Mouse (Mus musculus) intestine, embryonic 15.5 days (tissue): ENCODE data around the gene Ipo11. TPM values are rescaled to one million over a fixed set of nuclear protein-coding genes. Genes with fewer than 3 reads are reported as not detected.
A peak's percentile ranks its signal among the peaks of the same experiment; 100 is the strongest.

Experiments used
- ATAC-seq: fragments of 200-750 bp; cut with Nextera tagmentation; 2 replicates; pipeline ENCODE4 v1.8.0; 2017; ENCODE audit warnings: moderate TSS enrichment, moderate library complexity
- H3K27ac ChIP-seq: fragments of 300-500 bp; sonication (generic); 2 replicates; pipeline ENCODE4 v1.5.1; 2015; ENCODE audit warnings: mild to moderate bottlenecking, inconsistent platforms
- H3K27me3 ChIP-seq: fragments of 300-500 bp; sonication (generic); replicated peaks from 2 replicates; pipeline ENCODE4 v1.6.1; 2015; ENCODE audit warnings: inconsistent platforms
- H3K36me3 ChIP-seq: fragments of 300-500 bp; sonication (generic); 2 replicates; pipeline ENCODE4 v1.6.1; 2015; ENCODE audit warnings: inconsistent platforms
- H3K4me1 ChIP-seq: fragments of 300-500 bp; sonication (generic); replicated peaks from 2 replicates; pipeline ENCODE4 v1.6.1; 2015; ENCODE audit warnings: inconsistent platforms
- H3K4me2 ChIP-seq: fragments of 300-500 bp; sonication (generic); replicated peaks from 2 replicates; pipeline ENCODE4 v1.6.1; 2015; ENCODE audit warnings: mild to moderate bottlenecking, inconsistent platforms
- H3K4me3 ChIP-seq: fragments of 300-500 bp; sonication (generic); replicated peaks from 2 replicates; pipeline ENCODE4 v1.5.1; 2015; ENCODE audit warnings: inconsistent platforms
- H3K9ac ChIP-seq: fragments of 300-500 bp; sonication (generic); 2 replicates; pipeline ENCODE4 v1.6.1; 2015; ENCODE audit warnings: inconsistent platforms
- H3K9me3 ChIP-seq: fragments of 300-500 bp; sonication (generic); 2 replicates; pipeline ENCODE4 v1.6.1; 2016; ENCODE audit warnings: inconsistent platforms
- WGBS: fragments of 180-500 bp; shearing (Covaris S2); methylation state at CpG from one replicate; pipeline ENCODE4 v1.1.7; 2015; 5-methylcytosine and 5-hydroxymethylcytosine counted together
- polyA plus RNA-seq: library from polyadenylated mRNA; unstranded; fragments of >200 nt; fragmentation: Nextera tagmentation; extraction: Ambion mirVana; gene quantifications from 2 replicates; pipeline ENCODE4 v1.2.1, GENCODE M21; 2015

Ipo11 gene
- polyA plus RNA-seq, 1 experiment from 2014 or later: 47.6 TPM

DNA sequence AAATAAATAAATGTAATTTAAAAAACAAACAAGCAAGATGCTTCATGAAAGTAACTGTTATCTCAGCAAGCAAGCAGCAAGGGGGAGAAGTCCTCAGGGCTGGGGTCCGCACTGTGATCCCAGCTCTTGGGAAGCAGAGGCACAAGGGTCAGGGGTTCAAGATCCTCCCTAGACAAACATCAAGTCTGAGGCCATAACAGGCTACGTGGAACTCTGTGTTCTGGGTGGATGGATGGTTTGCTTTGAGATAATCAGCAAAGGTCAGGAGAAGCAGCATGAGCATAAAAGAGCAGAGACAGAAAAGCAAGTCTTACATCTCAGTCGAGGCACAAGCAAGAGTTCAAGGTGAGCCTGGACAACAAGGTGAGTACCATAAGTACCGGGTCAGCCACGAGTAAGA lies 43.1 kb downstream of the Ipo11 start:
- no peak overlapping the region for H3K9ac ChIP-seq
- 0 out of 2 replicates have a peak, but pooled peaks cover 6% of the 10 kb centered on the region for H3K36me3 ChIP-seq
- no peak overlapping the region for H3K27ac ChIP-seq
- H3K4me2 ChIP-seq: no peak overlapping the region
- no peaks in the 10 kb centered on the region for H3K4me1 ChIP-seq
- H3K27me3 ChIP-seq: no peaks in the 10 kb centered on the region
- no peaks in the 10 kb centered on the region for H3K9me3 ChIP-seq
- peak; percentile 67 for ATAC-seq
- WGBS: 74% methylated on average over 5 of the region's 5 CpGs
- H3K4me3 ChIP-seq: no peak overlapping the region

DNA sequence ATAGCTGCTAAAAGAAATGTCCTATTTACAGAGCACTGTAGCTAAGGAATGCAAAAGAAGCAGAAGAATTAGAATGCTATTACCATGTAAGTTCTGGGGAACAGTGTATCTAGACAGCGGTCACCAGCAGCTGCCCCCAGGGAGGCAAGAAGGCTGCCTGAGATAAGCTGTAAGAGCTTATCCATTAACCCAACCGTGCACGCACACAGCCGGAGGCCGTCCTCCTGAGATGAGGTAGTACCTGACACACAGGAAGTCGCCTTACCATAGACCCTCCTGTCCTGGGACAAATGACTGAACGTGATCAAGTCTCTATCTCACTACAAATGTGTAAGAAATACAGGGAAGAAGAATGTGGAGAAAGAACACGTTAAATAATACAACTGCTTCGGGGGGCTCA lies 43.6 kb downstream of the Ipo11 start:
- Histone ChIP-seq H3K4me2 (no peak overlapping the region), H3K27ac (no peak overlapping the region), H3K4me1 (no peaks in the 10 kb centered on the region), H3K4me3 (no peak overlapping the region), H3K9me3 (no peaks in the 10 kb centered on the region), H3K27me3 (no peaks in the 10 kb centered on the region), H3K36me3 (0 out of 2 replicates have a peak, but pooled peaks cover 6% of the 10 kb centered on the region), H3K9ac (no peak overlapping the region)
- 60% methylated on average over 9 of the region's 9 CpGs for WGBS
- ATAC-seq: peak; percentile 96

DNA sequence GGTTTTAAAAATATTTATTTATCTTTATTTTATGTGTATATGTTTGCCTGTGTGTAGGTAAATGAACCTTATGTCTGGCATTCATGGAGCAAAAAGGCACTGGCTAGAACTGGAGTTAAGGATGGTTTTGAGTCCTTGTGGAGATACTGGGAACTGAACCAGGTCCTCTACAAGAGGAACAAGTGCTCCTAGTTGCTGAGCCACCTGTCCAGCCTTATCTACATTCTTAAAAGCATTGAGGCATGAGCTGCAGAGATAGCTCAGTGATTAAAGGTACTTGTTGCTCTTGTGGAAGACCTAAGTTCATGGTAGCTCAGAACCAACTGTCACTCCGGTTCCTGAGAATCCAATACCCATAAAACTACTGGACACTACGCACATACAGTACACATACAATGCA lies 49.4 kb downstream of the Ipo11 start:
- Histone ChIP-seq H3K4me2 (no peak overlapping the region), H3K9me3 (no peaks in the 10 kb centered on the region), H3K27ac (no peak overlapping the region), H3K4me1 (no peaks in the 10 kb centered on the region), H3K36me3 (no peaks in the 10 kb centered on the region), H3K9ac (no peak overlapping the region), H3K4me3 (no peak overlapping the region), H3K27me3 (no peaks in the 10 kb centered on the region)
- WGBS: 98% methylated on average over 2 of the region's 2 CpGs
- no peak for ATAC-seq

DNA sequence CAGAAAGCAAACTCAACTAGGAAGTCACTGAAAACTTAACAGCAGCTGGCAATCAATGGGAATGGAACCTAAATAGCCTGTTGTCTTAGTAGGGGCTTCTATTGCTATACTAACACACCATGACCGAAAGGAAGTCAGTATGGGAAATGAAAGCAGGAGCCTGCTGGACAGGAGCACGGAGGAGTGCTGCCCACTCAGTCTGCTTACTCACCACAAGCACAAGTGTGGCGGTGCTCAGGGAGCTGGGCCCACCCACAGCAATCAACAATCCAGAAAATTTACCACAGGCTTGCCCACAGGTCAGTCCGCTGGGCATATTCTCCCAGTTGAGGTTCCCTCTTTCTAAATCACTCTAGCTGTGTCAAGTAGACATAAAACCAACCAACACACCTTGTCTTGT lies 52.5 kb downstream of the Ipo11 start:
- H3K4me3 ChIP-seq: no peak overlapping the region
- no peaks in the 10 kb centered on the region for H3K9me3 ChIP-seq
- H3K4me1 ChIP-seq: no peaks in the 10 kb centered on the region
- WGBS: 86% methylated on average over 4 of the region's 4 CpGs
- no peak overlapping the region for H3K27ac ChIP-seq
- no peaks in the 10 kb centered on the region for H3K36me3 ChIP-seq
- H3K9ac ChIP-seq: no peak overlapping the region
- H3K27me3 ChIP-seq: no peaks in the 10 kb centered on the region
- no peak for ATAC-seq
- no peak overlapping the region for H3K4me2 ChIP-seq

DNA sequence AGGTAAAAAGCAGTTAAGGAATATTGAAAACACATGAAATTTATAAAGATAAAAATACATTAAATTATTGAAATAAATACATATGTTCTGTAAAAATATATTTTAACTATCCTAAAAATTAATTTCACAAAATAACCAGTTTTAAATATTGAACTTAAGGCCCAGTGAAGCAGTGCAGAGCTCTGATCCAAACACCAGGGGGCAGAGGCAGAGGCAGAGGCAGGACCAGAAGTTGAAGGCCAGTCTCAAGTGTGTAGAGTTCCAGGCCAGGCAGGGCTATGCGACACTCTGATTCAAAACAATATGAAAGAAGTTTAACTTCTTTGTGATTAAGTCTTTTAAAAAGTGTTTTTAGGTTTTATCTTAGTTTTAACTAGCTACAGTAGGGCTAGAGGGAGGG lies 60.5 kb downstream of the Ipo11 start:
- ATAC-seq: no peak

DNA sequence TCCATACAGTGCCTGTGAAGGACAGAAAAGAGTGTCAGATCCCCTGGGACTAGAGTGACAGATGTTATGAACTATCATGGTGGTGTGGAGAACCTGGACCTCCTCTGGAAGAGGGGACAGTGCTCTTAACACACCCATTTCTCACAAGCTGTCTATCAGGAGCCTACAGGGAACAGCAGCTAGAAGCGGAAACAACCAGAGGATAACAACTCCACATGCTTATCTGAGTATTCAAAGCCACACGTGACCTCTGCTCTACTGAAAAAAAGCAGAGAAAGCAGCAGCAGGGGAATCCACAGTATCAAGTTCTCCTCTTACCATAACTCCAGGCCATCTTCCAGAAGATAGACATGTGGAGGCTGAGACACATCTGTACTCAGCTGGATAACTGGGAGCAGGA lies 71.2 kb downstream of the Ipo11 start:
- Histone ChIP-seq H3K4me2 (no peak overlapping the region), H3K9ac (no peak overlapping the region), H3K36me3 (peaks cover 5% of the 10 kb centered on the region; the same call in 1 of the 2 replicates), H3K4me1 (no peaks in the 10 kb centered on the region), H3K27me3 (no peaks in the 10 kb centered on the region), H3K9me3 (no peaks in the 10 kb centered on the region), H3K4me3 (no peak overlapping the region), H3K27ac (no peak overlapping the region)
- ATAC-seq: peak; percentile 47; the same call in 1 of the 2 replicates
- 67% methylated on average over 2 of the region's 2 CpGs for WGBS

More for the DNA sequence above, 60.5 kb downstream of the Ipo11 start:
- H3K4me1 ChIP-seq: no peaks in the 10 kb centered on the region
- H3K27me3 ChIP-seq: no peaks in the 10 kb centered on the region
- no peak overlapping the region for H3K4me3 ChIP-seq
- no peak overlapping the region for H3K27ac ChIP-seq
- WGBS: 75% methylated on average over 1 of the region's 1 CpGs
- H3K9ac ChIP-seq: no peak overlapping the region
- no peaks in the 10 kb centered on the region for H3K9me3 ChIP-seq
- H3K36me3 ChIP-seq: no peaks in the 10 kb centered on the region
- no peak overlapping the region for H3K4me2 ChIP-seq

DNA sequence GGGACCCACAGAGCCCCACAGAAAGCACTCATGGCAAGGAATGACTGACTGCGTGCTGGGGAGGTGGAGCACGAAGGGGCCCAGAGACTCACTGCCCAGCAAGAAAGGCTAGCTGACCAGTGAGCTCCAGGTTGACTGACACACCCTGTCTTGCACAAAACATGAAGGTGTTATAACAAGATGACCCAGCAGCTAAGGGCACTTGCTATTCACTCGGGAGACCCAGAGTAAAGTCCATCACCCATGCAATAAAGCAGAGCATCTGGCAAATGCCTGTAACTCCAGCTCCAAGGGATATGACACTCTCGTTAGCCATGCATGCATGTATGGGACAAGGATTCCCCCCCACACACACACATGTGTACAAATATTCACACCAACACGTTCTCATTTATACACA lies 78.0 kb downstream of the Ipo11 start:
- peak; percentile 72 for ATAC-seq
- WGBS: 77% methylated on average over 5 of the region's 5 CpGs
- H3K27me3 ChIP-seq: no peaks in the 10 kb centered on the region
- H3K9ac ChIP-seq: no peak overlapping the region
- H3K4me1 ChIP-seq: no peaks in the 10 kb centered on the region
- H3K36me3 ChIP-seq: no peaks in the 10 kb centered on the region
- no peaks in the 10 kb centered on the region for H3K9me3 ChIP-seq
- no peak overlapping the region for H3K27ac ChIP-seq
- H3K4me3 ChIP-seq: no peak overlapping the region
- H3K4me2 ChIP-seq: no peak overlapping the region

DNA sequence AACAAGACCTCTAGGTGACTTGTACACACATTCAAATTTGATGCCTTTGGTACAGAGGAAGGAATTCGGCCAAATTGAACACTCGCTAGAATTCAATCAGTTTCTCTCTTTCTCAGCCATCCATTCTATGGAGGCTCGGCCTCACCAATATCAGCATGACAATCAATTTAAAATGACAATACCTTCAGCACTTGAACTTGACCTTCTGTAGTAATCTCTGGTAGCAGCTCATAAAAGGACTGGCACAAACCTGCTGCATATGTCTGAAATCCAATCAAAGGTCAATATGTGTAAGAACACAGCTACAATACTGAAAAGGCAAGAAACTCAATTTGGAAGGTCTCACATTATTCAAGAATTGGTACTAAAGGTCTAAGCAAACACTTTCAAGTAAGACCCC lies 80.2 kb downstream of the Ipo11 start:
- Histone ChIP-seq H3K27me3 (no peaks in the 10 kb centered on the region), H3K9me3 (no peaks in the 10 kb centered on the region), H3K4me1 (no peaks in the 10 kb centered on the region), H3K4me2 (no peak overlapping the region), H3K4me3 (no peak overlapping the region), H3K27ac (no peak overlapping the region), H3K36me3 (no peaks in the 10 kb centered on the region), H3K9ac (no peak overlapping the region)
- 95% methylated on average over 3 of the region's 3 CpGs for WGBS
- ATAC-seq: no peak

DNA sequence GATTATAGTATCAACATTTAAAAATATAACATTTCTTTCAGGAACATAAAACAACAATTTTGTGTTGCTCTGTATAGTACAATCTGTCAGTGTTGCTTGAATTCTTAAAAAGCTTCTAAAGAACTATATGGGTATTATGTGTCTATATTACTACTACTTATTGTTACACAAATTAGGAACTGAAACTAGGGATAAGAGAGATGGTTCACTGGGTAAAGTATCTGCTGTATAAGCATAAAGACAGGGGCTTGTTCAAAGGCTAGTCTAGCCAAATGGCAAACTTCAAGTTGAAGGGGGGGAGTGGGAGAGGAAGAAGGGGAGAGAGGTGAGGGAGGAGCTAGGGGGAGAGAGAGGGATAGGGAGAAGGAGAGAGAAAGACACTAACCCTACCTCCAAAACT lies 89.2 kb downstream of the Ipo11 start:
- no peak for ATAC-seq
- Histone ChIP-seq H3K27ac (no peak overlapping the region), H3K9ac (no peak overlapping the region), H3K4me1 (no peaks in the 10 kb centered on the region), H3K4me3 (no peak overlapping the region), H3K9me3 (no peaks in the 10 kb centered on the region), H3K27me3 (no peaks in the 10 kb centered on the region), H3K4me2 (no peak overlapping the region), H3K36me3 (no peaks in the 10 kb centered on the region)

DNA sequence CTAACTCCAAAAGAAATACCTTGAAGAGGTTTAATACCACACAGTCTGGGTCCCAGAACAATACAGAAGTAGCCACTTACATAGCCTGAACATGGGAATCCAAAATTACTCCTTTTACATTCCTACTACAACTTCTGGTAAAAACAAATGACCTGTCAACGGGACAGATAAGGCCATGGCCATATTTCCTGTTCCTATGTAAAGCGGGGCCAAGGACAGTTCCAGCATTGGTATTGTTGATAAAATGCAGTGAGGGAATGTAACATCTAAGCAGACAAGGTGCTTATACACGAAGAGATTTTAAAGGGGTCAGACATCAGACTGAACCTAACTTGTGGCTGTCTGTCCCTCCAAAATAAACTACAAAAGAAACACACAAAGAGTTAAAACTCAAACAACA lies 91.8 kb downstream of the Ipo11 start:
- H3K27me3 ChIP-seq: no peaks in the 10 kb centered on the region
- H3K9me3 ChIP-seq: no peaks in the 10 kb centered on the region
- H3K4me2 ChIP-seq: no peak overlapping the region
- H3K4me1 ChIP-seq: no peaks in the 10 kb centered on the region
- H3K36me3 ChIP-seq: no peaks in the 10 kb centered on the region
- no peak for ATAC-seq
- WGBS: 69% methylated on average over 3 of the region's 3 CpGs
- H3K27ac ChIP-seq: no peak overlapping the region
- H3K4me3 ChIP-seq: no peak overlapping the region
- no peak overlapping the region for H3K9ac ChIP-seq

DNA sequence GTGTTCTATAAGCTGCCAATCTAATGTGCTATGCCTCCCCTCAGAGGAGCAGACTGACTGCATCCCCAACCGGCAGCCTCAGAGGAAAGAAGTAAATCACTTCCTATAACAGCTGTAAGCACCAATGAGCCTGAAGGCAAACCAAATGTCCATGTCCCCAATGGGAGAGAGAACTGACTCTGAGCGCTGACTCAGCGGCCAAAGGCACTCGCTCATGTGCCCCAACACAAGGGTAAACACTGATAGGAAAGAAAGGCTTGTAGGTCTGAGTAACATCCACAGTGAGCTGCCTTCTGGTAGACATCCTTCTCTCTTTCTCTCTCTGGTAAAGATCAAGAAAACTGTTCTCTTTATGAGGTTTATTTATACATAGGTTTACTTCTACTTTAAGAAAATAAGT lies 94.2 kb downstream of the Ipo11 start:
- no peaks in the 10 kb centered on the region for H3K36me3 ChIP-seq
- H3K27me3 ChIP-seq: no peaks in the 10 kb centered on the region
- no peak overlapping the region for H3K27ac ChIP-seq
- ATAC-seq: no peak
- no peaks in the 10 kb centered on the region for H3K9me3 ChIP-seq
- WGBS: 85% methylated on average over 4 of the region's 4 CpGs
- no peak overlapping the region for H3K4me2 ChIP-seq
- H3K4me1 ChIP-seq: no peaks in the 10 kb centered on the region
- no peak overlapping the region for H3K9ac ChIP-seq
- no peak overlapping the region for H3K4me3 ChIP-seq

DNA sequence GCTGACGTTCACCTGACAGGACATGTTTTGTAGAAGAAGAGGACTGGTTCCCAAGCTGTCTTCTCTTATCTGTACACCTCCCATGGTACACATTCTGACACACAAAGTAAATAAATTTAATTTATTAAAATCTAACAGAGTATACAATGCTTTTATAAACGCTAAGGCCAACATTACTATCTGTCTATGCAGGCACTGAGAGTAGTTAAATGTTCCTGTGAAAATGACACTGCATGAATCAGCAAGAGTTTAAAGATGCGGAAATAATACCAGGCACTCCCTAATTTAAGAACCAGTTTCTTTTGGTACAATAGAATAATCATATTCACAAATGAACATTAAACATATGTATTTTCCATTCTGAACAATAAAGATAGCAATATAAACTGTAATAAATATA lies 98.0 kb downstream of the Ipo11 start:
- 84% methylated on average over 3 of the region's 3 CpGs for WGBS
- H3K36me3 ChIP-seq: no peaks in the 10 kb centered on the region
- no peak overlapping the region for H3K27ac ChIP-seq
- no peaks in the 10 kb centered on the region for H3K9me3 ChIP-seq
- H3K4me2 ChIP-seq: no peak overlapping the region
- H3K27me3 ChIP-seq: no peaks in the 10 kb centered on the region
- ATAC-seq: no peak
- no peaks in the 10 kb centered on the region for H3K4me1 ChIP-seq
- no peak overlapping the region for H3K4me3 ChIP-seq
- H3K9ac ChIP-seq: no peak overlapping the region

DNA sequence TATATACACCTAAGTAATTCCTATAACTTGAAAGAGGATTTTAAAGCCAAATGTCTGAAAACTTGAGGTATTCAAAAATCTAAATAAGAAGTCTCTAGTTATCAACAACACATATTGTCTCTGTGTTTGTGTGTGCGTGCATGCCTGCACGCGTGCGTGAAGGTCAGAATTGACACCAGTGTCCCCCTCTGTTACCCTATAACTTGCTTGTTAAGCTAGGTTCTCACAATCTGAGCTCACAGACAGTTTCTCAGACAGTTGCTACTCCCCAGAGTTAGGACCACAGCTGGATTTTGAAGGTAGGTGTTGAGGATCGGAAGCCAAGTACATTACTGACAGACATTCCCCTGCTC lies 100.3 kb downstream of the Ipo11 start:
- no peaks in the 10 kb centered on the region for H3K36me3 ChIP-seq
- no peak overlapping the region for H3K9ac ChIP-seq
- H3K4me1 ChIP-seq: no peaks in the 10 kb centered on the region
- no peaks in the 10 kb centered on the region for H3K9me3 ChIP-seq
- H3K4me3 ChIP-seq: no peak overlapping the region
- no peak overlapping the region for H3K4me2 ChIP-seq
- WGBS: 82% methylated on average over 5 of the region's 5 CpGs
- no peak for ATAC-seq
- no peak overlapping the region for H3K27ac ChIP-seq
- no peaks in the 10 kb centered on the region for H3K27me3 ChIP-seq
